Mouse (Mus musculus): ENCODE measurements at regions not wholly inside any gene's neighbourhood (a gene's known extent, or its start where the extent isn't known, plus 50 kb on each side); places are given as distances from the start of the nearest gene placed in this dataset.

DNA sequence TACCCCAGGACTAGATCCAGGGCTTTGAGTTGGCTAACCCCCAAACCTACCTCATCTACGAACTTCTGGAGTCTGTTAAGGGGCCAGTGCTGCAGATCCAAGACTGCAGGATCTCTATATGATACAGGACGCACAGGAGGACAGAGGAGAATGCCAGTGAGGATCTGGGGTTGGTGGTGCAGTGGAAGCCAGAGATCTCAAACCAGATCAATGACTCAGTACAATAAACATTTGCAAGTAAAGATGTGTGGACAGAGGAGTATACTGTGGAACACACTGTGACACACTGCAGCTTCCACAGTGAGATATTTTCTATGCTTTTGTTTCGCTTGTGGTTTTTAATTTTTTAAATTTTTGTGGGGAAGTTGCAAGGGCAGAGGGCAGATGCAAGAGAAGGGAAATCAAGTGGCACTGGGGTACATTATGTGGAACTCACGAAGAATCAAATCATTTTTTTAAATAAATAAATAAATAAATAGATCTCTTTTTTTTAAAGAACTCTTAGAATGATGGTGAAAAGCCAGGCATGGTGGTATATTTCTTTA lies 227.8 kb downstream of the Tm4sf1 start:
- no peak for TF ChIP-seq POLR2A (IDR thresholded peaks at IDR 0.05; ENCODE audit: extremely low read depth, insufficient read depth, low read length)
- no peak for TF ChIP-seq CTCF (IDR thresholded peaks at IDR 0.05; ENCODE audit: extremely low read depth, insufficient read depth, low read length)
